In genomic region chr7:66601846-66602245, GRCm38 (mm10) we compare ENCODE assay signal across 23 mouse cellular contexts.
DNase-seq lines count a peak whose midpoint lies in the region; ATAC-seq and TF ChIP-seq lines count a peak whose summit lies in the region.
"Had no signal": no experiment of that assay in that cellular context is flagged by ENCODE, and none has a peak within 500 bp of the region (broad histone marks: within the 10 kb centered on the region; RNA-seq: fewer than 3 reads in every experiment).

No protein-coding gene starts in this region.

- no peaks in the 10 kb centered on the region for H3K27me3 ChIP-seq in C2C12 (ENCODE audit: control insufficient read depth, insufficient read depth, insufficient read length)
- no peaks in the 10 kb centered on the region for H3K27me3 ChIP-seq in Patski
- no peaks in the 10 kb centered on the region for H3K27me3 ChIP-seq in intestine, embryonic 14.5 days (replicated peaks; ENCODE audit: control insufficient read depth, insufficient read depth, low read length)
- H3K27me3 ChIP-seq: embryonic facial prominence, embryonic 15.5 days; forebrain, embryonic 12.5 days; heart, embryonic 15.5 days had no signal

- CTCF ChIA-PET in Patski (lab: Charles Lee) = interaction anchor here (0.7 kb wide), 1 partner anchor 19 kb away, joined by 3 read pairs; no protein-coding TSS in a partner anchor

- POLR2A ChIA-PET in Patski (lab: Charles Lee) = no interaction called here

- no peak for TF ChIP-seq CTCF in C2C12 (IDR thresholded peaks at IDR 0.05; ENCODE audit: control insufficient read depth, insufficient read depth, insufficient read length)
- no peak for TF ChIP-seq CTCF in Patski (IDR thresholded peaks at IDR 0.05)

- no peak overlapping the region for H3ac ChIP-seq in C2C12 (ENCODE audit: control insufficient read depth, insufficient read length, low read depth)

- no peaks in the 10 kb centered on the region for H3K79me3 ChIP-seq in C2C12 (ENCODE audit: low read depth)

- DNase-seq in Patski (ENCODE audit: low read depth, low spot score) = peak; percentile 77
- no peak for DNase-seq in intestine, embryonic 14.5 days (ENCODE audit: low spot score)
- DNase-seq in kidney, adult 8-10 months = no peak
- no peak for DNase-seq in B cell, adult 2 months
- no peak for DNase-seq in right cerebral cortex, postnatal 4 days
- no peak for DNase-seq in thymus, postnatal 10 days (ENCODE audit: low spot score in 2 of 2)
- DNase-seq: adrenal gland, postnatal 14 days; cerebellum, adult 18-20 months; cerebellum, postnatal 10 days; embryo, embryonic 11 days; gastrocnemius, postnatal 10 days; heart, adult 2 months; heart, postnatal 14 days; kidney, adult 18-20 months had no signal

- no peak overlapping the region for H3K9ac ChIP-seq in intestine, embryonic 14.5 days (ENCODE audit: low read length)
- H3K9ac ChIP-seq: embryonic facial prominence, embryonic 15.5 days; forebrain, embryonic 12.5 days; heart, embryonic 15.5 days; hindbrain, embryonic 14.5 days had no signal

- H3K79me2 ChIP-seq in C2C12 (ENCODE audit: control insufficient read depth, insufficient read depth) = no peaks in the 10 kb centered on the region

- no peaks in the 10 kb centered on the region for H3K9me3 ChIP-seq in intestine, embryonic 14.5 days (ENCODE audit: control insufficient read depth, low read length)
- H3K9me3 ChIP-seq: embryonic facial prominence, embryonic 15.5 days; forebrain, embryonic 12.5 days; heart, embryonic 15.5 days had no signal

- H3K27ac ChIP-seq in intestine, embryonic 14.5 days (ENCODE audit: low read depth) = peak overlapping the region; percentile 60; the same call in 1 of the 2 replicates
- H3K27ac ChIP-seq: embryonic facial prominence, embryonic 15.5 days; forebrain, embryonic 12.5 days; heart, adult 2 months; hindbrain, embryonic 14.5 days had no signal

- peaks cover 17% of the 10 kb centered on the region for H3K4me1 ChIP-seq in intestine, embryonic 14.5 days (replicated peaks; ENCODE audit: control insufficient read depth, insufficient read depth, low read length)
- H3K4me1 ChIP-seq: embryonic facial prominence, embryonic 15.5 days; forebrain, embryonic 12.5 days had no signal

- no peak overlapping the region for H3K4me2 ChIP-seq in intestine, embryonic 14.5 days (ENCODE audit: low read length)
- H3K4me2 ChIP-seq: embryonic facial prominence, embryonic 15.5 days; forebrain, embryonic 12.5 days; heart, embryonic 11.5 days; heart, embryonic 15.5 days; hindbrain, embryonic 14.5 days had no signal

- in situ Hi-C loops in Patski (cut with MboI; ENCODE audit: low pct_unique_long_range_greater_than_20kb) = no loop called here

- ATAC-seq in Patski = peak; percentile 82
- 0 out of 2 replicates have a peak, but pooled peaks have one; percentile 38 for ATAC-seq in intestine, embryonic 14.5 days (replicated peaks; ENCODE audit: low FRiP score, low TSS enrichment, low read depth)
- ATAC-seq in megakaryocyte progenitor cell, adult 5-6 weeks (replicated peaks; ENCODE audit: poor library complexity) = peak; percentile 29; the same call in 1 of the 2 replicates
- ATAC-seq: activated CD4-positive, CD25-positive, alpha-beta regulatory T cell, adult 4 months; forebrain, embryonic 16.5 days had no signal

- H3K4me3 ChIP-seq in C2C12 (ENCODE audit: insufficient read depth, poor library complexity, severe bottlenecking) = no peak overlapping the region
- H3K4me3 ChIP-seq in intestine, embryonic 14.5 days (ENCODE audit: low read depth, low read length) = no peak overlapping the region
- H3K4me3 ChIP-seq: embryonic facial prominence, embryonic 15.5 days; forebrain, embryonic 12.5 days; heart, adult 2 months; heart, embryonic 15.5 days had no signal

- H3K36me3 ChIP-seq in C2C12 (ENCODE audit: control insufficient read depth, insufficient read depth) = no peaks in the 10 kb centered on the region
- no peaks in the 10 kb centered on the region for H3K36me3 ChIP-seq in intestine, embryonic 14.5 days (ENCODE audit: control insufficient read depth, insufficient read depth, low read length)
- H3K36me3 ChIP-seq: embryonic facial prominence, embryonic 15.5 days; forebrain, embryonic 12.5 days; heart, embryonic 15.5 days had no signal

TF ChIP-seq in C2C12, 6 proteins besides CTCF, POLR2A, EP300 and RAD21:
- TF ChIP-seq FOSL1 (IDR thresholded peaks at IDR 0.05; ENCODE audit: insufficient read depth, low read length, poor library complexity, severe bottlenecking) = peak; percentile 67
- peak; percentile 37 for TF ChIP-seq MAX (IDR thresholded peaks at IDR 0.05)
- TF ChIP-seq MYOD1 (IDR thresholded peaks at IDR 0.05; ENCODE audit: control insufficient read depth, insufficient read length, low read depth) = peak; percentile 17
- no peak for TF ChIP-seq MYOG (IDR thresholded peaks at IDR 0.05; ENCODE audit: control insufficient read depth, extremely low read depth, insufficient read length)
- no peak for TF ChIP-seq USF1 (IDR thresholded peaks at IDR 0.05; ENCODE audit: low read depth)

Comparison
In these comparisons a context has a peak if more than half of its experiments do, and no peak if none do; other contexts are left out.
1. ATAC-seq: peak in every context shown above with its lines; median percentile 82 in Patski; 38 in intestine, embryonic 14.5 days; 29 in megakaryocyte progenitor cell, adult 5-6 weeks.